Mouse (Mus musculus): ENCODE data around the gene Hlcs.

DNA sequence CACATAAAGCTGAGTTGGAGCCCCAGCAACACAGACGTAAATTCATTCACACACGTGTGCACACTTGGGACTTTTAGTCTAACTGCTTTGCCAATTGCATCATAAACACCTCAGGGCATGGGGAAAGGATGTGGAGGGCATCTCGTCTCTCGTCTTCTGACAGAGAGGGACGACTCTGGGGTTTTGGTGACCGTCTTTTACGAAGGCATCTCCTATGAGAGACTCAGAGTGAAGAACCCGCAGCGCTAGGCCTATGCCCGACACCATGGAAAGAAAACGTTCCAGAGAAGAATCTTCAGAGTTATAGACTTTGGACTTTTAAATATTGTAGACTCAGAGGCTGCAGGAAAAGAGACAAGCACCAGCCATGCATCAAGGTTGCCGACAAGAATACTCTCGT, 61.6 kb downstream of the Hlcs start:
- no peak for TF ChIP-seq CTCF (IDR thresholded peaks at IDR 0.05; ENCODE audit: control insufficient read depth, insufficient read depth, insufficient replicate concordance, low read depth, low read length)
- no peak for TF ChIP-seq POLR2A (IDR thresholded peaks at IDR 0.05; ENCODE audit: control insufficient read depth, low read depth, low read length)
